Mouse (Mus musculus) myocyte (in vitro differentiated cells): ENCODE measurements at regions not wholly inside any gene's neighbourhood (a gene's known extent, or its start where the extent isn't known, plus 50 kb on each side); places are given as distances from the start of the nearest gene placed in this dataset.
A peak's percentile ranks its signal among the peaks of the same experiment; 100 is the strongest.

ENCODE experiments used
- H3K27me3 ChIP-seq: one replicate; pipeline ENCODE4 v1.6.1; 2011; ENCODE audit not compliant: control insufficient read depth, insufficient read depth, insufficient read length
- H3K36me3 ChIP-seq: one replicate; pipeline ENCODE4 v1.6.1; 2011; ENCODE audit not compliant: control insufficient read depth, insufficient read depth
- H3K4me2 ChIP-seq: one replicate; pipeline ENCODE4 v1.6.1; 2011; ENCODE audit warnings: low read depth, control low read depth
- H3K4me3 ChIP-seq: one replicate; pipeline ENCODE4 v1.5.1; 2011; ENCODE audit warnings: mild to moderate bottlenecking, control low read depth, moderate library complexity
- H3K79me2 ChIP-seq: one replicate; pipeline ENCODE4 v1.6.1; 2011; ENCODE audit not compliant: control insufficient read depth, insufficient read depth
- H3ac ChIP-seq: one replicate; pipeline ENCODE4 v1.6.1; 2011; ENCODE audit not compliant: control insufficient read depth, insufficient read length
- CEBPB ChIP-seq: IDR thresholded peaks from 2 replicates; pipeline ENCODE4 v1.6.1; 2011; ENCODE audit warnings: mild to moderate bottlenecking, moderate library complexity; ENCODE audit not compliant: poor library complexity, insufficient read depth, severe bottlenecking
- E2F4 ChIP-seq: IDR thresholded peaks from one replicate; pipeline ENCODE4 v1.6.1; 2011; ENCODE audit warnings: mild to moderate bottlenecking, control low read depth, moderate library complexity; ENCODE audit not compliant: insufficient read depth
- MAX ChIP-seq: IDR thresholded peaks from one replicate; pipeline ENCODE4 v1.6.1; 2011; ENCODE audit warnings: low read depth, mild to moderate bottlenecking, control low read depth
- MYOD1 ChIP-seq, 3 experiments: IDR thresholded peaks; one replicate each; pipeline ENCODE4 v1.6.1; 2011; ENCODE audit warnings: control low read depth in 2 of 3, low read depth in 2 of 3, mild to moderate bottlenecking in 2 of 3, moderate library complexity in 1 of 3; ENCODE audit not compliant: insufficient read length in 2 of 3, control insufficient read depth in 1 of 3
- MYOG ChIP-seq, 3 experiments: IDR thresholded peaks; one replicate each; pipeline ENCODE4 v1.6.1; 2011; ENCODE audit warnings: control low read depth in 2 of 3, low read depth in 2 of 3, mild to moderate bottlenecking in 2 of 3; ENCODE audit not compliant: insufficient read length in 2 of 3, control insufficient read depth in 1 of 3, insufficient read depth in 1 of 3
- POLR2A ChIP-seq: IDR thresholded peaks from one replicate; pipeline ENCODE4 v1.6.1; 2011; ENCODE audit warnings: low read depth, mild to moderate bottlenecking, control low read depth, moderate library complexity; ENCODE audit not compliant: insufficient read length
- POLR2AphosphoS2 ChIP-seq: IDR thresholded peaks from one replicate; pipeline ENCODE4 v1.6.1; 2011; ENCODE audit warnings: low read depth, control low read depth; ENCODE audit not compliant: insufficient read length
- REST ChIP-seq: IDR thresholded peaks from one replicate; pipeline ENCODE4 v1.6.1; 2011; ENCODE audit warnings: mild to moderate bottlenecking, control low read depth, moderate library complexity; ENCODE audit not compliant: insufficient read depth, insufficient read length
- SRF ChIP-seq: IDR thresholded peaks from one replicate; pipeline ENCODE4 v1.6.1; 2011; ENCODE audit warnings: low read depth; ENCODE audit not compliant: control insufficient read depth, insufficient read length
- TCF12 ChIP-seq: IDR thresholded peaks from one replicate; pipeline ENCODE4 v1.6.1; 2011; ENCODE audit warnings: mild to moderate bottlenecking, control low read depth; ENCODE audit not compliant: poor library complexity, insufficient read depth, severe bottlenecking
- TCF3 ChIP-seq: IDR thresholded peaks from one replicate; pipeline ENCODE4 v1.6.1; 2011; ENCODE audit warnings: low read depth, control low read depth; ENCODE audit not compliant: insufficient read length
- USF1 ChIP-seq: IDR thresholded peaks from one replicate; pipeline ENCODE4 v1.6.1; 2011; ENCODE audit warnings: low read depth, mild to moderate bottlenecking, control low read depth, moderate library complexity

- Histone ChIP-seq H3K4me2 (no peak overlapping the region), H3K27me3 (no peaks in the 10 kb centered on the region), H3K4me3 (no peak overlapping the region), H3ac (no peak overlapping the region), H3K36me3 (no peaks in the 10 kb centered on the region), H3K79me2 (no peaks in the 10 kb centered on the region)
- TF ChIP-seq TCF3: no peak
- no peak for TF ChIP-seq REST
- TF ChIP-seq USF1: peak; percentile 69
Measured at GRCm38 (mm10) chr14:76302322-76302991, 112.3 kb upstream of the Tsc22d1 start.

- H3K4me2 ChIP-seq: no peak overlapping the region
- H3K4me3 ChIP-seq: no peak overlapping the region
- no peaks in the 10 kb centered on the region for H3K36me3 ChIP-seq
Measured at GRCm38 (mm10) chr14:76307603-76308002, 107.2 kb upstream of the Tsc22d1 start.

DNA sequence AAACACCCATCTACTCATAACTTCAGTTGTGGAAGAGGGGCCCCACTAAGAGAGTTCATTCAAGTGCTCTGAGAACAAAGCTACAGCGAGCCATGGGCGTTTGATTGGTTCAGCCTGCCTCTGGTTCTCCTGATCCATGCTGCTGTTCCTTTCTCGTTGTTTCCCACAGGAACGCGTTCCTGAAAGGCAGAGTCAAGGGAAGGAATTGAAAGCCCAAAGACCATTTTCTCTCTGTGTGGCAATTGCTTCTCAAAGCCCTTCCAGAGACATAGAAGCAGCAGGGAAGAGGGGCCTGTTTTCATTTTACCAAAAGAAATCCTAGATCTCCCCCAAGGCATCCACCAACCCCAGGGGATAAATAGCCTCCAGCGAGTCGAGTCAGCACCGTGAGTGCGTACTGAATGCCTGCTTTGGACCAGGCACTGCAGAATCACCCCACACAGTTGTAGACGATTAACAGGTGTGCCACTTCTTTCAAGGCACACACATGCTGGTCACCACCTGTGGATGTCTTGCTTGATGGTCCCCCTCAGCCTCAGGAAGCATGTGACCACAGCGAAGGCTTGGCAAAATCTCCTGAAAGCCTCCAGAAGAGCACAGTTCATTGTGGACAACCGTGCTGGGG, 106.5 kb upstream of the Tsc22d1 start:
- Histone ChIP-seq H3K4me2 (peak overlapping the region; percentile 27), H3K79me2 (no peaks in the 10 kb centered on the region), H3K27me3 (no peaks in the 10 kb centered on the region), H3ac (no peak overlapping the region), H3K36me3 (no peaks in the 10 kb centered on the region), H3K4me3 (no peak overlapping the region)
- TF ChIP-seq E2F4 (no peak), CEBPB (no peak), REST (no peak), TCF3 (no peak), SRF (no peak), MYOD1 (IDR thresholded peaks at IDR 0.05; ENCODE audit: control insufficient read depth in 1 of 3, insufficient read length in 2 of 3, low read depth in 2 of 3) (peak in 2 of 3 experiments; percentile 72 to 75), USF1 (no peak), MAX (no peak), MYOG (IDR thresholded peaks at IDR 0.05; ENCODE audit: control insufficient read depth in 1 of 3, insufficient read depth in 1 of 3, insufficient read length in 2 of 3, low read depth in 2 of 3) (peak in 2 of 3 experiments; percentile 46 to 66), POLR2A (no peak)

More at GRCm38 (mm10) chr14:76307603-76308002, 107.2 kb upstream of the Tsc22d1 start:
- H3ac ChIP-seq: no peak overlapping the region
- no peak for TF ChIP-seq E2F4
- TF ChIP-seq POLR2A: no peak
- TF ChIP-seq SRF: no peak
- TF ChIP-seq REST: no peak
- no peak for TF ChIP-seq USF1
- no peak for TF ChIP-seq TCF3
- TF ChIP-seq MYOD1 (IDR thresholded peaks at IDR 0.05; ENCODE audit: control insufficient read depth in 1 of 3, insufficient read length in 2 of 3, low read depth in 2 of 3): peak; percentile 9 to 56 (median 54)
- TF ChIP-seq CEBPB: no peak
- no peak for TF ChIP-seq MAX
- no peak for TF ChIP-seq TCF12
- TF ChIP-seq MYOG (IDR thresholded peaks at IDR 0.05; ENCODE audit: control insufficient read depth in 1 of 3, insufficient read depth in 1 of 3, insufficient read length in 2 of 3, low read depth in 2 of 3): peak in 1 of 3 experiments; percentile 31
- H3K79me2 ChIP-seq: no peaks in the 10 kb centered on the region
- H3K27me3 ChIP-seq: no peaks in the 10 kb centered on the region

- no peak overlapping the region for H3ac ChIP-seq
- no peaks in the 10 kb centered on the region for H3K27me3 ChIP-seq
- no peaks in the 10 kb centered on the region for H3K36me3 ChIP-seq
- H3K4me2 ChIP-seq: peak overlapping the region; percentile 50
- no peak overlapping the region for H3K4me3 ChIP-seq
- H3K79me2 ChIP-seq: no peaks in the 10 kb centered on the region
- no peak for TF ChIP-seq MYOD1 (IDR thresholded peaks at IDR 0.05; ENCODE audit: control insufficient read depth in 1 of 3, insufficient read length in 2 of 3, low read depth in 2 of 3)
- TF ChIP-seq MAX: no peak
- no peak for TF ChIP-seq MYOG (IDR thresholded peaks at IDR 0.05; ENCODE audit: control insufficient read depth in 1 of 3, insufficient read depth in 1 of 3, insufficient read length in 2 of 3, low read depth in 2 of 3)
- no peak for TF ChIP-seq USF1
- TF ChIP-seq CEBPB: no peak
- TF ChIP-seq E2F4: no peak
- TF ChIP-seq TCF3: no peak
- no peak for TF ChIP-seq SRF
- no peak for TF ChIP-seq TCF12
- TF ChIP-seq POLR2AphosphoS2: no peak
Measured at GRCm38 (mm10) chr14:76309606-76310005, 105.2 kb upstream of the Tsc22d1 start.

GRCm38 (mm10) chr14:76310278-76310677, 104.5 kb upstream of the Tsc22d1 start:
- Histone ChIP-seq H3K27me3 (no peaks in the 10 kb centered on the region), H3K79me2 (no peaks in the 10 kb centered on the region), H3K4me2 (peak overlapping the region; percentile 50), H3ac (no peak overlapping the region), H3K36me3 (no peaks in the 10 kb centered on the region), H3K4me3 (no peak overlapping the region)
- TF ChIP-seq POLR2AphosphoS2 (no peak), MYOD1 (IDR thresholded peaks at IDR 0.05; ENCODE audit: control insufficient read depth in 1 of 3, insufficient read length in 2 of 3, low read depth in 2 of 3) (peak in 2 of 3 experiments; percentile 88 to 92), USF1 (peak; percentile 12), MYOG (IDR thresholded peaks at IDR 0.05; ENCODE audit: control insufficient read depth in 1 of 3, insufficient read depth in 1 of 3, insufficient read length in 2 of 3, low read depth in 2 of 3) (peak; percentile 82 to 98 (median 84)), TCF12 (peak; percentile 77), CEBPB (no peak), REST (no peak), MAX (no peak), TCF3 (no peak), SRF (no peak), E2F4 (no peak), POLR2A (no peak)
